Mouse (Mus musculus) hindbrain, embryonic 14.5 days (tissue): ENCODE data around the gene Cspg4. TPM values are rescaled to one million over a fixed set of nuclear protein-coding genes. Genes with fewer than 3 reads are reported as not detected.

Source experiments
- ATAC-seq: fragments of 200-750 bp; cut with Nextera tagmentation; 2 replicates; pipeline ENCODE4 v1.8.0; 2017; ENCODE audit warnings: moderate number of reproducible peaks, mild to moderate bottlenecking, moderate TSS enrichment, moderate library complexity; ENCODE audit not compliant: low FRiP score
- DNase-seq: peaks from one replicate; pipeline ENCODE4 v3.0.0-alpha.2; 2015; ENCODE audit warnings: low spot score
- H3K27ac ChIP-seq: fragments of 300-500 bp; sonication (generic); 2 replicates; pipeline ENCODE4 v1.5.1; 2014; ENCODE audit warnings: mild to moderate bottlenecking, moderate library complexity
- H3K27me3 ChIP-seq: fragments of 300-500 bp; sonication (generic); 2 replicates; pipeline ENCODE4 v1.6.1; 2014; ENCODE audit warnings: mild to moderate bottlenecking, low read length, mixed read lengths; ENCODE audit not compliant: control insufficient read depth, insufficient read depth
- H3K36me3 ChIP-seq: fragments of 300-500 bp; sonication (generic); replicated peaks from 2 replicates; pipeline ENCODE4 v1.6.1; 2014; ENCODE audit not compliant: control insufficient read depth, insufficient read depth
- H3K4me1 ChIP-seq: fragments of 300-500 bp; sonication (generic); replicated peaks from 2 replicates; pipeline ENCODE4 v1.6.1; 2014; ENCODE audit warnings: antibody characterized with exemption, low read length, mixed read lengths; ENCODE audit not compliant: control insufficient read depth, insufficient read depth
- H3K4me2 ChIP-seq: fragments of 300-500 bp; sonication (generic); replicated peaks from 2 replicates; pipeline ENCODE4 v1.6.1; 2014; ENCODE audit warnings: mild to moderate bottlenecking, moderate library complexity
- H3K4me3 ChIP-seq: fragments of 300-500 bp; sonication (generic); replicated peaks from 2 replicates; pipeline ENCODE4 v1.5.1; 2014; ENCODE audit warnings: mild to moderate bottlenecking, low read length
- H3K9ac ChIP-seq: fragments of 300-500 bp; sonication (generic); 2 replicates; pipeline ENCODE4 v1.6.1; 2014
- H3K9me3 ChIP-seq: fragments of 300-500 bp; sonication (generic); 2 replicates; pipeline ENCODE4 v1.6.1; 2016; ENCODE audit warnings: low read length; ENCODE audit not compliant: control insufficient read depth
- WGBS: fragments of 180-500 bp; shearing (Covaris S2); extraction: QIAGEN DNeasy Blood & Tissue Kit; methylation state at CpG from one replicate; pipeline ENCODE4 v1.1.7; 2014; 5-methylcytosine and 5-hydroxymethylcytosine counted together
- polyA plus RNA-seq: library from polyadenylated mRNA; unstranded; fragments of >200 nt; fragmentation: Nextera tagmentation; extraction: Ambion mirVana; gene quantifications from 2 replicates; pipeline ENCODE4 v1.2.1, GENCODE M21; 2014

The Cspg4 gene
- polyA plus RNA-seq, 1 experiment from 2014 or later = 5.5 TPM

GRCm38 (mm10) chr9:56840721-56841120, 24.1 kb upstream of the Cspg4 start:
- Histone ChIP-seq H3K4me2 (no peak overlapping the region), H3K9me3 (no peaks in the 10 kb centered on the region), H3K27me3 (no peaks in the 10 kb centered on the region), H3K9ac (no peak overlapping the region), H3K36me3 (no peaks in the 10 kb centered on the region), H3K4me1 (peaks cover 32% of the 10 kb centered on the region), H3K4me3 (no peak overlapping the region), H3K27ac (no peak overlapping the region)
- WGBS = 62% methylated on average over 5 of the region's 5 CpGs
- ATAC-seq (no peak), DNase-seq (no peak)

- H3K4me1 ChIP-seq = peaks cover 32% of the 10 kb centered on the region
- ATAC-seq (no peak), DNase-seq (no peak)
- no peaks in the 10 kb centered on the region for H3K9me3 ChIP-seq
- peak overlapping the region; percentile 6; the same call in 1 of the 2 replicates for H3K27ac ChIP-seq
- H3K9ac ChIP-seq = no peak overlapping the region
- no peaks in the 10 kb centered on the region for H3K36me3 ChIP-seq
- H3K4me2 ChIP-seq = no peak overlapping the region
- no peak overlapping the region for H3K4me3 ChIP-seq
- no peaks in the 10 kb centered on the region for H3K27me3 ChIP-seq
These were observed 23.0 kb upstream of the Cspg4 start for GRCm38 (mm10) chr9:56841864-56842263.

- peak overlapping the region; percentile 28; the same call in 1 of the 2 replicates for H3K27ac ChIP-seq
- no peak overlapping the region for H3K9ac ChIP-seq
- no peaks in the 10 kb centered on the region for H3K9me3 ChIP-seq
- H3K4me3 ChIP-seq = no peak overlapping the region
- WGBS = 27% methylated on average over 3 of the region's 3 CpGs
- ATAC-seq = peak; percentile 34; the same call in 1 of the 2 replicates
- peaks cover 32% of the 10 kb centered on the region for H3K4me1 ChIP-seq
- H3K4me2 ChIP-seq = no peak overlapping the region
- H3K36me3 ChIP-seq = no peaks in the 10 kb centered on the region
- no peaks in the 10 kb centered on the region for H3K27me3 ChIP-seq
- peak; percentile 62 for DNase-seq
These were observed 22.5 kb upstream of the Cspg4 start for GRCm38 (mm10) chr9:56842303-56842719.

- no peaks in the 10 kb centered on the region for H3K36me3 ChIP-seq
- peaks cover 32% of the 10 kb centered on the region for H3K4me1 ChIP-seq
- no peak overlapping the region for H3K4me2 ChIP-seq
- H3K27me3 ChIP-seq = no peaks in the 10 kb centered on the region
- H3K9me3 ChIP-seq = no peaks in the 10 kb centered on the region
- no peak overlapping the region for H3K9ac ChIP-seq
- DNase-seq = peak; percentile 81
- peak overlapping the region; percentile 72; the same call in 1 of the 2 replicates for H3K27ac ChIP-seq
- no peak overlapping the region for H3K4me3 ChIP-seq
- 34% methylated on average over 7 of the region's 7 CpGs for WGBS
- ATAC-seq = no peak
These were observed 21.1 kb upstream of the Cspg4 start for GRCm38 (mm10) chr9:56843679-56844188.

- Histone ChIP-seq H3K27ac (peak overlapping the region; percentile 72; the same call in 1 of the 2 replicates), H3K9me3 (no peaks in the 10 kb centered on the region), H3K36me3 (no peaks in the 10 kb centered on the region), H3K4me3 (no peak overlapping the region), H3K9ac (no peak overlapping the region), H3K4me2 (no peak overlapping the region), H3K4me1 (peaks cover 32% of the 10 kb centered on the region), H3K27me3 (no peaks in the 10 kb centered on the region)
- 46% methylated on average over 8 of the region's 8 CpGs for WGBS
- DNase-seq (peak; percentile 54), ATAC-seq (no peak)
These were observed 20.2 kb upstream of the Cspg4 start for GRCm38 (mm10) chr9:56844644-56845043.

GRCm38 (mm10) chr9:56847523-56847922, 17.3 kb upstream of the Cspg4 start:
- H3K9ac ChIP-seq = no peak overlapping the region
- no peak overlapping the region for H3K4me3 ChIP-seq
- no peaks in the 10 kb centered on the region for H3K9me3 ChIP-seq
- peaks cover 15% of the 10 kb centered on the region for H3K4me1 ChIP-seq
- no peak overlapping the region for H3K27ac ChIP-seq
- no peaks in the 10 kb centered on the region for H3K27me3 ChIP-seq
- H3K36me3 ChIP-seq = no peaks in the 10 kb centered on the region
- no peak overlapping the region for H3K4me2 ChIP-seq
- 14% methylated on average over 3 of the region's 3 CpGs for WGBS
- peak; percentile 60; the same call in 1 of the 2 replicates for ATAC-seq
- DNase-seq = peak; percentile 78

- no peak overlapping the region for H3K4me2 ChIP-seq
- H3K36me3 ChIP-seq = no peaks in the 10 kb centered on the region
- H3K27me3 ChIP-seq = no peaks in the 10 kb centered on the region
- no peak overlapping the region for H3K27ac ChIP-seq
- no peak overlapping the region for H3K9ac ChIP-seq
- no peaks in the 10 kb centered on the region for H3K9me3 ChIP-seq
- no peak for DNase-seq
- H3K4me3 ChIP-seq = no peak overlapping the region
- 82% methylated on average over 14 of the region's 14 CpGs for WGBS
- no peaks in the 10 kb centered on the region; the same call in none of the 2 replicates for H3K4me1 ChIP-seq
- ATAC-seq = no peak
These were observed 14.5 kb upstream of the Cspg4 start for GRCm38 (mm10) chr9:56850128-56850904.

GRCm38 (mm10) chr9:56850905-56851252, 14.0 kb upstream of the Cspg4 start:
- no peak overlapping the region for H3K4me3 ChIP-seq
- H3K4me1 ChIP-seq = no peaks in the 10 kb centered on the region; the same call in none of the 2 replicates
- no peak for ATAC-seq
- H3K4me2 ChIP-seq = no peak overlapping the region
- H3K9ac ChIP-seq = no peak overlapping the region
- H3K36me3 ChIP-seq = no peaks in the 10 kb centered on the region
- no peaks in the 10 kb centered on the region for H3K9me3 ChIP-seq
- no peaks in the 10 kb centered on the region for H3K27me3 ChIP-seq
- 84% methylated on average over 4 of the region's 4 CpGs for WGBS
- no peak for DNase-seq
- H3K27ac ChIP-seq = no peak overlapping the region

- no peaks in the 10 kb centered on the region for H3K9me3 ChIP-seq
- no peaks in the 10 kb centered on the region for H3K27me3 ChIP-seq
- no peaks in the 10 kb centered on the region; the same call in none of the 2 replicates for H3K4me1 ChIP-seq
- H3K4me2 ChIP-seq = no peak overlapping the region
- no peaks in the 10 kb centered on the region for H3K36me3 ChIP-seq
- WGBS = 36% methylated on average over 11 of the region's 11 CpGs
- no peak overlapping the region for H3K4me3 ChIP-seq
- H3K9ac ChIP-seq = no peak overlapping the region
- no peak for DNase-seq
- ATAC-seq = peak; percentile 49; the same call in 1 of the 2 replicates
- no peak overlapping the region for H3K27ac ChIP-seq
These were observed 13.1 kb upstream of the Cspg4 start for GRCm38 (mm10) chr9:56851778-56852177.
